Mouse (Mus musculus) heart, embryonic 14.5 days (tissue): ENCODE measurements around the gene Hspa12a. TPM values are rescaled to one million over a fixed set of nuclear protein-coding genes. Genes with fewer than 3 reads are reported as not detected.

ENCODE experiments used
- ATAC-seq: fragments of 200-750 bp; cut with Nextera tagmentation; 2 replicates; pipeline ENCODE4 v1.8.0; 2017; ENCODE audit warnings: low read depth, moderate TSS enrichment; ENCODE audit not compliant: insufficient number of reproducible peaks, insufficient read depth, low FRiP score
- H3K27ac ChIP-seq, 2 experiments: fragments of 200-500 bp in 1 of 2; fragments of 300-500 bp in 1 of 2; sonication (generic) in 1 of 2; replicated peaks in 1 of 2; 2 replicates each; pipeline ENCODE4 v1.5.1; 2012 to 2014; ENCODE audit warnings: low read depth in 2 of 2, low read length in 2 of 2, control low read depth in 1 of 2, mild to moderate bottlenecking in 1 of 2, mixed read lengths in 1 of 2; ENCODE audit not compliant: control insufficient read depth in 1 of 2, insufficient read depth in 1 of 2
- H3K27me3 ChIP-seq: fragments of 300-500 bp; sonication (generic); 2 replicates; pipeline ENCODE4 v1.6.1; 2014; ENCODE audit warnings: mild to moderate bottlenecking, low read length, control low read depth; ENCODE audit not compliant: control insufficient read depth, insufficient read depth
- H3K36me3 ChIP-seq: fragments of 300-500 bp; sonication (generic); 2 replicates; pipeline ENCODE4 v1.6.1; 2014; ENCODE audit warnings: mild to moderate bottlenecking, control low read depth, low read length, mixed read lengths; ENCODE audit not compliant: control insufficient read depth, insufficient read depth
- H3K4me1 ChIP-seq, 2 experiments: fragments of 200-500 bp in 1 of 2; fragments of 300-500 bp in 1 of 2; sonication (generic) in 1 of 2; 2 replicates each; pipeline ENCODE4 v1.6.1; 2012 to 2014; ENCODE audit warnings: low read length in 2 of 2, control low read depth in 1 of 2, mixed read lengths in 1 of 2; ENCODE audit not compliant: control insufficient read depth in 2 of 2, insufficient read depth in 2 of 2
- H3K4me2 ChIP-seq: fragments of 300-500 bp; sonication (generic); 2 replicates; pipeline ENCODE4 v1.6.1; 2014; ENCODE audit warnings: mild to moderate bottlenecking, low read length
- H3K4me3 ChIP-seq, 2 experiments: fragments of 200-500 bp in 1 of 2; fragments of 300-500 bp in 1 of 2; sonication (generic) in 1 of 2; 2 replicates each; pipeline ENCODE4 v1.5.1; 2012 to 2014; ENCODE audit warnings: low read length in 2 of 2, mild to moderate bottlenecking in 2 of 2, control low read depth in 1 of 2, low read depth in 1 of 2, moderate library complexity in 1 of 2; ENCODE audit not compliant: control insufficient read depth in 1 of 2, insufficient read depth in 1 of 2
- H3K9ac ChIP-seq: fragments of 300-500 bp; sonication (generic); 2 replicates; pipeline ENCODE4 v1.6.1; 2014; ENCODE audit warnings: mild to moderate bottlenecking, low read length
- H3K9me3 ChIP-seq: fragments of 300-500 bp; sonication (generic); 2 replicates; pipeline ENCODE4 v1.6.1; 2016; ENCODE audit warnings: low read length, control low read depth; ENCODE audit not compliant: control insufficient read depth
- WGBS: fragments of 180-500 bp; shearing (Covaris S2); extraction: QIAGEN DNeasy Blood & Tissue Kit; methylation state at CpG from one replicate; pipeline ENCODE4 v1.1.7; 2014; 5-methylcytosine and 5-hydroxymethylcytosine counted together
- polyA plus RNA-seq: library from polyadenylated mRNA; unstranded; fragments of >200 nt; fragmentation: Nextera tagmentation; extraction: Ambion mirVana; gene quantifications from 2 replicates; pipeline ENCODE4 v1.2.1, GENCODE M21; 2014

Gene Hspa12a
- polyA plus RNA-seq, 1 experiment from 2014 or later: 8.4 TPM

DNA sequence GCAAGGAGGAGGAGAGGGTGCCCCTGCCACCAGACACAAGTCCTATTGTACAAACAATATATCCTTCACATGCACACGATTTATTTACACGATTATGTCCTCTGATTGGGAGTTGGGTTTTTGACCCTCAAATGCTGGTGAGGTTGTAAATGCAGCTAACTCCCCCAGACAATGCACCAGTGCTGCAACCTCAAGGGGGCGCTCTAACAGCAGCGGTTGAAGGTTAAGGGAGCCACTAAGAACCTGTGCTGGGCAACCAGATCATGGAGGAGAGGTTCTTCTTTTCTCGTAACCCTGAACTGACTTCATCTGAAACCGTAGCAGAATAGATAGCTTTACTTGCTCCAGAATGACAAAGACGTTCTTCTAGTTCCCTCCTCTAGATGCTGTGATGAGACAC lies 57.0 kb downstream of the Hspa12a start:
- no peak overlapping the region for H3K27ac ChIP-seq
- no peaks in the 10 kb centered on the region for H3K27me3 ChIP-seq
- H3K9me3 ChIP-seq: no peaks in the 10 kb centered on the region
- H3K4me1 ChIP-seq: peaks cover 6 to 10% of the 10 kb centered on the region in 2 experiments
- no peak overlapping the region for H3K4me2 ChIP-seq
- H3K4me3 ChIP-seq: no peak overlapping the region
- ATAC-seq: no peak
- H3K9ac ChIP-seq: no peak overlapping the region
- 67% methylated on average over 7 of the region's 7 CpGs for WGBS
- H3K36me3 ChIP-seq: no peaks in the 10 kb centered on the region

DNA sequence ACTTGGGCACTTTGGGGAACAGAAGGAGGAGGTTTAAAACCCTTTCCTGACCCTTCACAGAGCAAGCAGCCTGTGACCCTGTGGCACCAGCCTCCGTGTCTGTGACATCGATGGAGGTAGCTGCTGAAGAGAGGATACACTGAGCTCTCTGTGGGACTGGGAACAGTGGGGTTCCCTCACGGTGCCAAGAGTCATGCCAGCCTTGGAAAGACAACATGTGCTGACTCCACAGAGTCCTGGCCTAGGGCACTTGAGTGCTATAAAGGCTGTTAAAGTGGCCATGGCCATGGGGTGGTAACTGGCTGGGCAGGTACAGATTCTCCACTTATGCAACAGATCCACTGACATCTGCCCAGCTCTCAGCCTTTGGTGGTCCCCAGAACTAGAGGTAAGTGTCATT lies 60.0 kb downstream of the Hspa12a start:
- Histone ChIP-seq H3K4me2 (no peak overlapping the region), H3K9ac (no peak overlapping the region), H3K36me3 (no peaks in the 10 kb centered on the region), H3K4me3 (no peak overlapping the region), H3K9me3 (no peaks in the 10 kb centered on the region), H3K27me3 (no peaks in the 10 kb centered on the region), H3K4me1 (peaks cover 16 to 18% of the 10 kb centered on the region in 2 experiments), H3K27ac (no peak overlapping the region)
- WGBS: 75% methylated on average over 3 of the region's 3 CpGs
- ATAC-seq: no peak

DNA sequence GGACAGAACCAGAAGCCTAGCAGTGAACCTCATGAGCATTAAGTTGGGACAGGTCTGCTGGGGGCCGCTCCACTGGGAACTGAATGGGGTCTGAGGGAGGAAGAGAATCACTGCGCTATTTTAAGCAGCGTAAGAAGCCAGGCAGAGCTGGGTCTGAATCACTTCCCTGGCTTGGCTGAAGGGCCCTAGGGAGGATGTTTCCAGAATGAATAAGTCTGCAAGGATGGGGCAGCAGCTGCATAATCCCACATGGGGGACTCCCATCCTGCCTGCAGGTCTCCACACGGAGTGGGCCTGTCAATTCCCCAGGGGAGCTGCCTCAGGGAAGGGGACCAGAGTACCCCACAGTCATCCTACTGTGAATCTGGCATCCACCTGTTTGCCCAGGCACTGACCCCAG lies 61.1 kb downstream of the Hspa12a start:
- Histone ChIP-seq H3K27me3 (no peaks in the 10 kb centered on the region), H3K27ac (no peak overlapping the region), H3K4me1 (peaks cover 20 to 24% of the 10 kb centered on the region in 2 experiments), H3K4me2 (no peak overlapping the region), H3K9me3 (no peaks in the 10 kb centered on the region), H3K36me3 (no peaks in the 10 kb centered on the region), H3K9ac (no peak overlapping the region), H3K4me3 (no peak overlapping the region)
- ATAC-seq: no peak
- 12% methylated on average over 4 of the region's 4 CpGs for WGBS

DNA sequence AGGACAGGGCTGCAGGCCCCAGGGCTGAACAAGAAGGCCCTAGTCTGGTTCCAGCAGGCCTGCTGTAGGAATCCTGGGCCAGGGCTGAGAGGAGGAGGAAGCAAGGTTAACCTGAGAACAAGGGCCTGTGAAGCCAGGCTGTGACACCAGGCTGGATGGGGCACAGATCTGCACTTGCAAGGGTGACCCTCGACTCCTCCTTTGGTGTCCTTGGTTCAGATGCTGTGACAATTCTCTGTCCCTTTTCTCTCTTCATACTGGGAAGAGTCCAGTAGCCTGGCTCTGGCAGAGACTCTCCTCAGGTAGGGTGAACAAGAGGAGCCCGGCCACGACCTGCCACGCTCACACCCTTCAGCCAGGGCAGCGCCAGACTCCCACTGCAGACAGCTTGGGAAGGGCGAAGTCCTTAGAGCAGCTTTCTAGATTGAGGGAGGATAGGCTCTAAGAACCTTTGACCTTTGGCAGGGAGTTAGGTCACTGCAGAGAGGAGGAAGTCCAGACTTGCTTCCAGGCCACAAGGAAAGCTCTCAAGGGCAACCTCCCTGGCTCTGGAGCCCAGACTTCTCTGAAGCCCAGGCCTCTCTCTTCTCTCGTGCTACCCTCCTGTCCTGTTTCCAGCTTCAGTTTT lies 64.0 kb downstream of the Hspa12a start:
- Histone ChIP-seq H3K4me1 (peaks cover 20 to 24% of the 10 kb centered on the region in 2 experiments), H3K27ac (no peak overlapping the region), H3K27me3 (no peaks in the 10 kb centered on the region), H3K4me2 (no peak overlapping the region), H3K36me3 (no peaks in the 10 kb centered on the region), H3K9me3 (0 out of 2 replicates have a peak, but pooled peaks cover 4% of the 10 kb centered on the region), H3K9ac (no peak overlapping the region), H3K4me3 (no peak overlapping the region)
- WGBS: 87% methylated on average over 7 of the region's 7 CpGs
- ATAC-seq: no peak

DNA sequence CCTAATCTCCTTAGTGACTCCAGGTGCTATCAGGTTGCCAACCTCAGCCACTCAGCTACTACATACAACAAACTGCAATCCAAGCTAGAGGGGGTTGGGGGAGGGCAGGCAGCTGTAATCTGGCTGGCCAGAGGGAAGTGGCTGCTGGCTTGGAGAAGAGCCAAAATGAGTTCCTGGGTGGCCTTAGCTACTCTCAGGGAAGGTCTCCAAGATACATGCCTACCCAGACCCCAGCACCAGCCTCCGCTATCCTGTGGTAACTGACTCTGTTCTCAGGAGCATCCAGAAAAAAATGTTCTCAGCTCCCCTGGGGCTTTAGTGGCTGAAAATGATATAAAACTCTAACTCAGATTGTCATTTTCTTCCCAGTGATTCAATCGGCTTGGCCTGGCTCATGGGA lies 64.9 kb downstream of the Hspa12a start:
- peaks cover 20 to 24% of the 10 kb centered on the region in 2 experiments for H3K4me1 ChIP-seq
- WGBS: 61% methylated on average over 2 of the region's 2 CpGs
- H3K9me3 ChIP-seq: 0 out of 2 replicates have a peak, but pooled peaks cover 4% of the 10 kb centered on the region
- H3K27me3 ChIP-seq: no peaks in the 10 kb centered on the region
- no peak overlapping the region for H3K27ac ChIP-seq
- no peak overlapping the region for H3K4me3 ChIP-seq
- 0 out of 2 replicates have a peak, but pooled peaks have one; percentile 27 for ATAC-seq
- no peak overlapping the region for H3K4me2 ChIP-seq
- no peak overlapping the region for H3K9ac ChIP-seq
- H3K36me3 ChIP-seq: no peaks in the 10 kb centered on the region

DNA sequence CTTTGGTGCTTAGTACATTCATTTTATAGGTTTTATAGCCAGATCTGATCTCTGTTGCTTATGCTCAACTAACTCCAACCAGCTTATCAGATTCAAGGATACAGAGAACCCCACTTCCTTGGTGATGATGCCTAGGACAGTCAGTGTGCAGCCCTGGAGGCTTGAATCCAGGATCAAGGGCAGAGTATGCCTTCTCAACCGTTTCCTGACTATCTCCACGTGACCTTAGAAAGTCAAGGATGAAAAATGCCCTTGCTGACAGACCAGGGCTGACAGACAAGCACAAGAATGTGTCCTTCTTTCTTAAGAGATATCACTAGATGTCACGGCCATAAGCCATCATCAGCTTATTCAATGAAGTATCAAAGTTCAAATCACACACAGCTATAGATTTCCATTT lies 69.9 kb downstream of the Hspa12a start:
- H3K9ac ChIP-seq: no peak overlapping the region
- ATAC-seq: no peak
- H3K4me2 ChIP-seq: no peak overlapping the region
- H3K36me3 ChIP-seq: no peaks in the 10 kb centered on the region
- 0 out of 2 replicates have a peak, but pooled peaks cover 4% of the 10 kb centered on the region for H3K9me3 ChIP-seq
- no peak overlapping the region for H3K4me3 ChIP-seq
- peaks cover 8 to 10% of the 10 kb centered on the region in 2 experiments for H3K4me1 ChIP-seq
- 56% methylated on average over 3 of the region's 3 CpGs for WGBS
- H3K27me3 ChIP-seq: no peaks in the 10 kb centered on the region
- no peak overlapping the region for H3K27ac ChIP-seq

DNA sequence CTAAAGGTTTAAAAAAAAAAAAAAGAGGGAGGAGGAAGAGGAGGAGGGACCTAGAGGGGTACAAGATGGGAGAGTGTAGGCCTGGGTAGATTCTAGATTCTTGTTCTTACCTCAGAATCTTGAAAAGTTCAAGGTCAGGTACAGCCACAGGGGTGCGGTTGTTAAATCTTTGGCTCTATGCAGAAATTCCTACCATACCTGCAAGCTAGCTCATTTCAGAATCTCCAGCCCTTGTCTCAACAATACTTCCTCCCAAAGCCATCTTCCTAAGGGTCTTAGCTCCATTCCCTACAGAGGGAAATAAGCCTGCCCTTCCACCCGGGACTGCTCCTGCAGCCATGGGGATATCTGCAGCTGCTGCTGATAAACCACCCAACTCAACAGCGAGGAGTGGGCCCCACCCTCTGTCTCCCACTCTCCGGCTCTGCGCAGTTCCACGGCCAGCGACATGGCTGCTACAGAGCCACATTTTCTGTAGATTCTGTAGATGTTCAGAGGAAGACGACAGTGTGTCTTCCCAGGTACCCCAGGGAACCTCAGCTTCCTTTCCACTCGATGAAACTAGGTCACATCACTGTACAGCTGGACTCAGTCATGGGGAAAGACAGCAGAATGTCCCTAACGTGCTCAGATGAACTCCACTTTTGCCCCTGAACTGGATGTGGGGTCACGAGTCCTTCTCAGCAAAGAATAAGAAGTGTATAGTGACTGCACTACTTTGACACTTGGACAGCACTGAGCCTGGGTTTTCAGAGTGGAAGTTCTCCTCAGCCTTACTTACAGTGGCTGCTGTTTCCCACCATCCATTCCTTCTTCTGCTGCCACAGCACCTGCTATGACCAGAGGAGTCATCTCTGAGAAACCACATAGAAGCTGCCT lies 70.8 kb downstream of the Hspa12a start:
- H3K27me3 ChIP-seq: no peaks in the 10 kb centered on the region
- H3K4me2 ChIP-seq: no peak overlapping the region
- 60% methylated on average over 11 of the region's 11 CpGs for WGBS
- H3K27ac ChIP-seq: no peak overlapping the region
- H3K4me1 ChIP-seq: peaks cover 3% of the 10 kb centered on the region in 2 experiments; a peak in 1 of 4 replicates
- H3K9ac ChIP-seq: no peak overlapping the region
- no peak overlapping the region for H3K4me3 ChIP-seq
- H3K9me3 ChIP-seq: 0 out of 2 replicates have a peak, but pooled peaks cover 4% of the 10 kb centered on the region
- H3K36me3 ChIP-seq: no peaks in the 10 kb centered on the region
- ATAC-seq: no peak
